Mouse (Mus musculus) bone marrow, adult 2 months (tissue): ENCODE results near the gene Zmynd12.

Source experiments
- CTCF ChIP-seq: fragments of 200-500 bp; IDR thresholded peaks from 2 replicates; pipeline ENCODE4 v1.5.1; 2011; ENCODE audit warnings: low read length, control low read depth; ENCODE audit not compliant: control insufficient read depth, insufficient read depth
- POLR2A ChIP-seq: fragments of 200-500 bp; IDR thresholded peaks from 2 replicates; pipeline ENCODE4 v1.6.1; 2011; ENCODE audit warnings: low read depth, mild to moderate bottlenecking, control low read depth, low read length, borderline replicate concordance; ENCODE audit not compliant: control insufficient read depth

DNA sequence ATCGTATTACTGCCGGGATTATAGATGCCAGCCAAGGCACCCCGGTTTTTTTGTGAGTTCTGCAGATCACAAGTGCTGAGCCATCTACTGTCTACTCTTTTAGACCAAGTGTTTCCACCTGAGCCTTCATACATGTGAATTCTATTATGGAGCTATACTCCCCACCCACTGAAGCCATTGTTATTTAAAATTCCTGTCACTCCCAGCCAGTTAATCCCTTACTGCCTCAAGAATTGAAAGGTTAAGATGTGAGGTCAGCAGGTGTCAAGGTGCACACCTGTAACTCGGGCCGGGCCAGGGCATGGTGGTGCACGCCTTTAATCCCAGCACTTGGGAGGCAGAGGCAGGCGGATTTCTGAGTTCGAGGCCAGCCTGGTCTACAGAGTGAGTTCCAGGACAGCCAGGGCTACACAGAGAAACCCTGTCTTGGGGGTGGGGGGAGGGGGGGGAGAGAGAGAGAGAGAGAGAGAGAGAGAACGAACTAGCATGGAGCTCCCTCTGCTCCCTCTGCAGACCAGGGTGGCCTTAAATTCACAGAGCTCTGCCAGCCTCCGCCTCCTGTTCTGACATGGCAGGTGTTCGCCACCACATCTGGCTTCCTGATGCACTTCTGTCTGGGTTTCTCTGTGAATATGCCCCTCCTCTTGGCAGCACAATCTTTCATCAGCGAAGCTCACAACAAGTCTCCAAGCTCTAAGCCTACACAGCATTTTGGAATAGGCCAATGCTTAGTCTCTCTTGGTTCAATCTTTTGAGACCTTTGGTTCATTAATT is 10.6 kb upstream of the Zmynd12 start:
- TF ChIP-seq CTCF = no peak
- no peak for TF ChIP-seq POLR2A
